Mouse (Mus musculus): ENCODE results near the gene Trim44. TPM values are rescaled to one million over a fixed set of nuclear protein-coding genes. Genes with fewer than 3 reads are reported as not detected.

Trim44 gene
- total and polyA plus RNA-seq, 3 experiments, result 21.7 to 55.3 (median 49.1) TPM

- no peaks in the 10 kb centered on the region for H3K36me3 ChIP-seq (ENCODE audit: control insufficient read depth in 1 of 2, insufficient read depth in 2 of 2, low read length in 2 of 2)
- DNase-seq (ENCODE audit: low read depth, low spot score), result no peak
- H3K27ac ChIP-seq (ENCODE audit: control insufficient read depth, low read depth, low read length), result no peak within 1 kb of the TSS
- TF ChIP-seq HCFC1 (IDR thresholded peaks at IDR 0.05; ENCODE audit: low read depth, low read length) (no peak), JUND (IDR thresholded peaks at IDR 0.05; ENCODE audit: low read depth, low read length) (no peak), CHD1 (IDR thresholded peaks at IDR 0.05; ENCODE audit: low read depth, low read length) (no peak), TCF12 (IDR thresholded peaks at IDR 0.05; ENCODE audit: low read depth, low read length) (no peak), EP300 (IDR thresholded peaks at IDR 0.05; ENCODE audit: low read depth in 1 of 2, low read length in 2 of 2) (no peak), NELFE (IDR thresholded peaks at IDR 0.05; ENCODE audit: low read depth, low read length) (no peak), ELF1 (IDR thresholded peaks at IDR 0.05; ENCODE audit: low read depth, low read length) (no peak), GATA1 (IDR thresholded peaks at IDR 0.05; ENCODE audit: low read depth, low read length) (no peak), USF1 (IDR thresholded peaks at IDR 0.05; ENCODE audit: low read depth, low read length) (no peak)
- no peak within 1 kb of the TSS for H3K9ac ChIP-seq (ENCODE audit: control insufficient read depth, low read depth, low read length, poor library complexity, severe bottlenecking)
- H3K4me1 ChIP-seq (ENCODE audit: control insufficient read depth in 1 of 2, insufficient read depth in 2 of 2, low read length in 2 of 2), result no peaks in the 10 kb centered on the region
- no peaks in the 10 kb centered on the region for H3K27me3 ChIP-seq (ENCODE audit: control insufficient read depth in 1 of 2, insufficient read depth in 2 of 2, low read length in 2 of 2)
- no peaks in the 10 kb centered on the region for H3K79me2 ChIP-seq (ENCODE audit: control insufficient read depth, insufficient read depth, low read length, poor library complexity)
- H3K4me3 ChIP-seq (ENCODE audit: control insufficient read depth in 1 of 2, insufficient read depth in 1 of 2, low read depth in 2 of 2, low read length in 2 of 2), result no peak within 1 kb of the TSS
- H3K9me3 ChIP-seq (replicated peaks; ENCODE audit: insufficient read depth, low read length), result no peaks in the 10 kb centered on the region
Observed at GRCm38 (mm10) chr2:102451671-102452549, 44.3 kb upstream of the Trim44 start, which contains the start of gene Fjx1. Gene Fjx1 (minus strand): TSS chr2:102452499.

- no peak overlapping the region for H3K9ac ChIP-seq (ENCODE audit: control insufficient read depth, low read depth, low read length, poor library complexity, severe bottlenecking)
- no peaks in the 10 kb centered on the region for H3K9me3 ChIP-seq (replicated peaks; ENCODE audit: insufficient read depth, low read length)
- H3K27ac ChIP-seq (ENCODE audit: control insufficient read depth, low read depth, low read length), result no peak overlapping the region
- no peaks in the 10 kb centered on the region for H3K79me2 ChIP-seq (ENCODE audit: control insufficient read depth, insufficient read depth, low read length, poor library complexity)
- no peaks in the 10 kb centered on the region for H3K4me1 ChIP-seq (ENCODE audit: control insufficient read depth in 1 of 2, insufficient read depth in 2 of 2, low read length in 2 of 2)
- H3K27me3 ChIP-seq (ENCODE audit: control insufficient read depth in 1 of 2, insufficient read depth in 2 of 2, low read length in 2 of 2), result 0 out of 4 replicates have a peak, but pooled peaks cover 0 to 3% of the 10 kb centered on the region in 2 experiments
- no peak overlapping the region for H3K4me3 ChIP-seq (ENCODE audit: control insufficient read depth in 1 of 2, insufficient read depth in 1 of 2, low read depth in 2 of 2, low read length in 2 of 2)
- DNase-seq (ENCODE audit: low read depth, low spot score), result no peak
- TF ChIP-seq SIN3A (IDR thresholded peaks at IDR 0.05; ENCODE audit: low read length), result no peak
- TF ChIP-seq MAZ (IDR thresholded peaks at IDR 0.05; ENCODE audit: low read depth, low read length), result no peak
- no peak for TF ChIP-seq ZC3H11A (IDR thresholded peaks at IDR 0.05; ENCODE audit: low read depth, low read length)
- TF ChIP-seq TCF12 (IDR thresholded peaks at IDR 0.05; ENCODE audit: low read depth, low read length), result no peak
- TF ChIP-seq POLR2AphosphoS5 (IDR thresholded peaks at IDR 0.05; ENCODE audit: borderline replicate concordance, low read depth, low read length), result no peak
- no peak for TF ChIP-seq USF2 (IDR thresholded peaks at IDR 0.05; ENCODE audit: borderline replicate concordance in 1 of 2, insufficient read depth in 1 of 2, low read depth in 1 of 2, low read length in 2 of 2)
- no peak for TF ChIP-seq UBTF (IDR thresholded peaks at IDR 0.05; ENCODE audit: borderline replicate concordance, insufficient read depth, low read depth, low read length)
- no peaks in the 10 kb centered on the region for H3K36me3 ChIP-seq (ENCODE audit: control insufficient read depth in 1 of 2, insufficient read depth in 2 of 2, low read length in 2 of 2)
Observed at GRCm38 (mm10) chr2:102450761-102451670, 43.4 kb upstream of the Trim44 start.
